27 mouse cellular contexts compared by ENCODE assay signal in genomic region chr9:57436166-57436565, GRCm38 (mm10). TPM values are rescaled to one million over a fixed set of nuclear protein-coding genes. Genes with fewer than 3 reads are reported as not detected.
DNase-seq lines count a peak whose midpoint lies in the region; ATAC-seq and TF ChIP-seq lines count a peak whose summit lies in the region.
"Had no signal": no experiment of that assay in that cellular context is flagged by ENCODE, and none has a peak within 500 bp of the region (broad histone marks: within the 10 kb centered on the region; RNA-seq: fewer than 3 reads in every experiment).

No protein-coding gene starts in this region.

- peak overlapping the region; percentile 19; the same call in 1 of the 2 replicates for H3K9ac ChIP-seq in kidney, embryonic 14.5 days (ENCODE audit: low read depth, low read length)
- H3K9ac ChIP-seq in stomach, postnatal 0 days (ENCODE audit: low read length): 0 out of 2 replicates have a peak overlapping the region, but pooled peaks have one; percentile 13
- H3K9ac ChIP-seq: embryonic facial prominence, embryonic 12.5 days; embryonic facial prominence, embryonic 15.5 days; forebrain, embryonic 12.5 days had no signal

- no peaks in the 10 kb centered on the region for H3K9me3 ChIP-seq in kidney, embryonic 14.5 days (ENCODE audit: control insufficient read depth, low read length)
- no peaks in the 10 kb centered on the region for H3K9me3 ChIP-seq in stomach, postnatal 0 days (ENCODE audit: control insufficient read depth, low read length)
- H3K9me3 ChIP-seq: embryonic facial prominence, embryonic 12.5 days; embryonic facial prominence, embryonic 15.5 days; forebrain, embryonic 10.5 days; forebrain, embryonic 12.5 days; G1E had no signal

- no peak overlapping the region for H3K4me3 ChIP-seq in kidney, embryonic 14.5 days (ENCODE audit: low read length)
- H3K4me3 ChIP-seq in kidney, adult 2 months (ENCODE audit: insufficient read depth, low read depth, low read length): no peak overlapping the region
- H3K4me3 ChIP-seq in stomach, postnatal 0 days (ENCODE audit: low read depth, low read length): no peak overlapping the region
- H3K4me3 ChIP-seq: embryonic facial prominence, embryonic 12.5 days; embryonic facial prominence, embryonic 15.5 days; erythroblast, embryonic 14.5 days; forebrain, embryonic 10.5 days; forebrain, embryonic 12.5 days had no signal

- TF ChIP-seq EP300 in stomach, postnatal 0 days (optimal IDR thresholded peaks at IDR 0.05): no peak

- H3K27me3 ChIP-seq in kidney, embryonic 14.5 days (ENCODE audit: control insufficient read depth, insufficient read depth, low read length): no peaks in the 10 kb centered on the region
- H3K27me3 ChIP-seq in kidney, adult 2 months (replicated peaks; ENCODE audit: control insufficient read depth, insufficient read depth, low read length): no peaks in the 10 kb centered on the region
- no peaks in the 10 kb centered on the region for H3K27me3 ChIP-seq in stomach, postnatal 0 days (ENCODE audit: control insufficient read depth, insufficient read depth, low read length)
- H3K27me3 ChIP-seq: embryonic facial prominence, embryonic 12.5 days; embryonic facial prominence, embryonic 15.5 days; forebrain, embryonic 12.5 days; Patski had no signal

- no peak overlapping the region for H3K4me2 ChIP-seq in kidney, embryonic 14.5 days (replicated peaks; ENCODE audit: low read depth, low read length)
- H3K4me2 ChIP-seq in stomach, postnatal 0 days (replicated peaks; ENCODE audit: low read depth): no peak overlapping the region
- H3K4me2 ChIP-seq: embryonic facial prominence, embryonic 12.5 days; embryonic facial prominence, embryonic 15.5 days; forebrain, embryonic 12.5 days had no signal

- peaks cover 27% of the 10 kb centered on the region for H3K4me1 ChIP-seq in kidney, embryonic 14.5 days (ENCODE audit: control insufficient read depth, insufficient read depth, low read length)
- peaks cover 30% of the 10 kb centered on the region for H3K4me1 ChIP-seq in kidney, adult 2 months (ENCODE audit: control insufficient read depth, insufficient read depth, low read length)
- H3K4me1 ChIP-seq in stomach, postnatal 0 days (replicated peaks; ENCODE audit: control insufficient read depth, insufficient read depth): peaks cover 2% of the 10 kb centered on the region; the same call in 1 of the 2 replicates

- 70% methylated on average over 5 of the region's 5 CpGs for WGBS in kidney, embryonic 14.5 days
- WGBS in kidney, adult 2 months: 85% methylated on average over 5 of the region's 5 CpGs
- WGBS in stomach, postnatal 0 days: 79% methylated on average over 5 of the region's 5 CpGs

- no peak overlapping the region for H3K27ac ChIP-seq in kidney, embryonic 14.5 days (ENCODE audit: low read depth, low read length)
- no peak overlapping the region for H3K27ac ChIP-seq in kidney, adult 2 months (ENCODE audit: insufficient read depth, low read depth, low read length)
- H3K27ac ChIP-seq in stomach, postnatal 0 days (replicated peaks): no peak overlapping the region
- H3K27ac ChIP-seq: embryonic facial prominence, embryonic 12.5 days; embryonic facial prominence, embryonic 15.5 days; forebrain, embryonic 10.5 days; forebrain, embryonic 12.5 days had no signal

- no peaks in the 10 kb centered on the region for H3K36me3 ChIP-seq in kidney, embryonic 14.5 days (ENCODE audit: control insufficient read depth, insufficient read depth, low read length)
- no peaks in the 10 kb centered on the region; the same call in 1 of the 2 replicates for H3K36me3 ChIP-seq in kidney, adult 2 months (ENCODE audit: control insufficient read depth, insufficient read depth, low read length)
- no peaks in the 10 kb centered on the region for H3K36me3 ChIP-seq in stomach, postnatal 0 days (ENCODE audit: control insufficient read depth, insufficient read depth, low read length)
- H3K36me3 ChIP-seq: embryonic facial prominence, embryonic 12.5 days; embryonic facial prominence, embryonic 15.5 days; forebrain, embryonic 10.5 days; forebrain, embryonic 12.5 days had no signal

- TF ChIP-seq CTCF in kidney, adult 2 months (conservative IDR thresholded peaks at IDR 0.05; ENCODE audit: insufficient read depth, insufficient read length, low read depth, low read length): no peak
- no peak for TF ChIP-seq CTCF in stomach, postnatal 0 days (IDR thresholded peaks at IDR 0.05; ENCODE audit: low read depth)

- no peak for ATAC-seq in kidney, embryonic 14.5 days (ENCODE audit: low FRiP score, low TSS enrichment)
- no peak for ATAC-seq in stomach, postnatal 0 days (ENCODE audit: low FRiP score, low TSS enrichment)
- ATAC-seq: activated CD4-positive, CD25-positive, alpha-beta regulatory T cell, adult 4 months; forebrain, embryonic 14.5 days; forebrain, embryonic 16.5 days; Patski had no signal

- no peak for TF ChIP-seq POLR2A in kidney, adult 2 months (IDR thresholded peaks at IDR 0.05; ENCODE audit: low read depth, low read length)

- DNase-seq in kidney, adult 2 months: no peak
- DNase-seq in ES-CJ7 (ENCODE audit: low read depth, low spot score) (peak; percentile 49), R1 (ENCODE audit: low read depth, low spot score) (peak; percentile 78)
- no peak for DNase-seq in stomach, postnatal 0 days (ENCODE audit: low spot score)
- no peak for DNase-seq in ovary, postnatal 14 days (ENCODE audit: low spot score)
- DNase-seq in adrenal gland, postnatal 4 days (ENCODE audit: low spot score in 2 of 2): no peak
- DNase-seq: adrenal gland, adult 8-10 months; adrenal gland, postnatal 14 days; adrenal gland, postnatal 36 days; cerebellum, adult 11 months; cerebellum, adult 18-20 months; cerebellum, adult 8-10 months; cerebellum, adult 9-11 months; cerebellum, postnatal 14 days; cerebellum, postnatal 36 days; embryo, embryonic 11 days had no signal

RNA-seq across cellular contexts. Expression of gene Ppcdc, which starts 3.8 kb away (rescaled TPM):
- polyA plus RNA-seq in kidney, embryonic 14.5 days (2014; fragmentation: Nextera tagmentation; extraction: Ambion mirVana): 22.9 and 30.4 TPM in 2 replicates
- polyA plus RNA-seq in kidney, adult 2 months (2012; rRNA removed): 45.4 and 57.9 TPM in 2 replicates
- polyA plus RNA-seq in stomach, postnatal 0 days (2015; fragmentation: Nextera tagmentation; extraction: Ambion mirVana): 14.2 and 16.2 TPM in 2 replicates
- 10 to 100 TPM; 22.4 to 25.1 TPM for total RNA-seq in adrenal gland, postnatal 4 days (2021)

RNA-seq across cellular contexts. Expression of gene Scamp5, which starts 31.7 kb away (rescaled TPM):
- polyA plus RNA-seq in kidney, embryonic 14.5 days (2014; fragmentation: Nextera tagmentation; extraction: Ambion mirVana): 7.3 and 9.0 TPM in 2 replicates
- 76.4 and 83.5 TPM in 2 replicates for polyA plus RNA-seq in kidney, adult 2 months (2012; rRNA removed)
- 42.4 and 48.7 TPM in 2 replicates for polyA plus RNA-seq in stomach, postnatal 0 days (2015; fragmentation: Nextera tagmentation; extraction: Ambion mirVana)
- 10 to 100 TPM; 27.7 to 29.8 TPM for total RNA-seq in adrenal gland, postnatal 4 days (2021)

Comparison
In these comparisons a context has a peak if more than half of its experiments do, and no peak if none do; other contexts are left out.
1. DNase-seq: peak in ES-CJ7 (single experiment) and R1 (single experiment); none in kidney, adult 2 months (single experiment), stomach, postnatal 0 days (single experiment), ovary, postnatal 14 days (single experiment) and adrenal gland, postnatal 4 days (0 of 2).